Mouse (Mus musculus) ES-E14 (cell line): ENCODE measurements at regions not wholly inside any gene's neighbourhood (a gene's known extent, or its start where the extent isn't known, plus 50 kb on each side); places are given as distances from the start of the nearest gene placed in this dataset.

ENCODE experiments used
- DNase-seq: peaks from one replicate; pipeline ENCODE4 v3.0.0-alpha.2; 2013; ENCODE audit warnings: low read depth, low spot score
- H3K27ac ChIP-seq: 2 replicates; pipeline ENCODE4 v1.5.1; 2012; ENCODE audit warnings: low read depth, mild to moderate bottlenecking, low read length, moderate library complexity, mixed read lengths; ENCODE audit not compliant: poor library complexity, insufficient read depth, severe bottlenecking
- H3K36me3 ChIP-seq: 2 replicates; pipeline ENCODE4 v1.6.1; 2012; ENCODE audit warnings: mild to moderate bottlenecking, low read length, moderate library complexity, mixed read lengths; ENCODE audit not compliant: control insufficient read depth, poor library complexity, insufficient read depth, severe bottlenecking
- H3K4me1 ChIP-seq, 2 experiments: fragments of 150-350 bp in 1 of 2; sonication (generic) in 1 of 2; 2 replicates each; pipeline ENCODE4 v1.6.1; 2012; ENCODE audit warnings: low read length in 2 of 2, mild to moderate bottlenecking in 1 of 2, mixed read lengths in 1 of 2; ENCODE audit not compliant: control insufficient read depth in 2 of 2, insufficient read depth in 2 of 2, poor library complexity in 1 of 2
- H3K4me3 ChIP-seq, 2 experiments: fragments of 150-350 bp in 1 of 2; sonication (generic) in 1 of 2; 2 replicates each; pipeline ENCODE4 v1.5.1; 2012; ENCODE audit warnings: low read length in 2 of 2, low read depth in 1 of 2, mild to moderate bottlenecking in 1 of 2, mixed read lengths in 1 of 2; ENCODE audit not compliant: insufficient read depth in 1 of 2, poor library complexity in 1 of 2, severe bottlenecking in 1 of 2
- H3K9ac ChIP-seq: 2 replicates; pipeline ENCODE4 v1.6.1; 2012; ENCODE audit warnings: low read depth, mild to moderate bottlenecking, low read length, mixed read lengths; ENCODE audit not compliant: poor library complexity, insufficient read depth, severe bottlenecking
- H3K9me3 ChIP-seq: fragments of 150-350 bp; sonication (generic); 2 replicates; pipeline ENCODE4 v1.6.1; 2012; ENCODE audit warnings: low read depth, mild to moderate bottlenecking, low read length; ENCODE audit not compliant: control insufficient read depth, insufficient read depth
- CHD2 ChIP-seq: IDR thresholded peaks from 2 replicates; pipeline ENCODE4 v1.6.1; 2014; ENCODE audit warnings: mild to moderate bottlenecking, low read depth, low read length, inconsistent platforms
- HCFC1 ChIP-seq: IDR thresholded peaks from 2 replicates; pipeline ENCODE4 v1.6.1; 2012; ENCODE audit warnings: low read length, inconsistent platforms, borderline replicate concordance; ENCODE audit not compliant: insufficient read depth
- MAFK ChIP-seq: IDR thresholded peaks from 2 replicates; pipeline ENCODE4 v1.6.1; 2014; ENCODE audit warnings: mild to moderate bottlenecking, low read depth, low read length, inconsistent platforms; ENCODE audit not compliant: insufficient read depth
- ZC3H11A ChIP-seq: IDR thresholded peaks from 2 replicates; pipeline ENCODE4 v1.6.1; 2012; ENCODE audit warnings: low read depth, mild to moderate bottlenecking, inconsistent platforms, low read length, borderline replicate concordance
- ZNF384 ChIP-seq: IDR thresholded peaks from 2 replicates; pipeline ENCODE4 v1.6.1; 2012; ENCODE audit warnings: low read depth, low read length, inconsistent platforms
- in situ Hi-C, 2 experiments: fragments of 600-800 bp; cut with MboI; formaldehyde crosslinking; loops; one replicate each; pipeline ENCODE4 v1.15.1; 2025; ENCODE audit warnings: low sequenced_read_pairs in 2 of 2, inconsistent platforms in 1 of 2; ENCODE audit not compliant: unreplicated experiment in 2 of 2

DNA sequence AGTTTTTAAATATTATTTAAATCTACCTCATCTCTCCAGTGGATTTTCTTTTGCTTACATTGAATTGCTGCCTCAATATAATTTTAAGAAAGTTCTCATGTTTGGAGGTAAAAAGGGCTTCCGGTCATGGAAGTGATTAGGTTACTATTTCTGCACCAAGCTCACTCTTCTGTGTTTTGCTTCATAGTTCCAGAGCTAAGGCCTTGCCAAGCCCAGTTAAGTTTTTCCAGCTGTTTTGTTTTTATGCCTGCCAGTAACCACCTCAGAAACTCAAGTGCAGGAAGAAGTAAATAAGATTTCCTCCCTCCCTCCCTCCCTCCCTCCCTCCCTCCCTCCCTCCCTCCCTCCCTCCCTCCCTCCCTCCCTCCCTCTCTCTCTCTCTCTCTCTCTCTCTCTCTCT lies 2466.1 kb downstream of the Poteg start:
- no peaks in the 10 kb centered on the region for H3K9me3 ChIP-seq
- in situ Hi-C loops: no loop called here
- DNase-seq: no peak
- H3K4me3 ChIP-seq: no peak overlapping the region
- H3K27ac ChIP-seq: no peak overlapping the region
- H3K4me1 ChIP-seq: no peaks in the 10 kb centered on the region
- no peak overlapping the region for H3K9ac ChIP-seq
- H3K36me3 ChIP-seq: no peaks in the 10 kb centered on the region
- TF ChIP-seq MAFK (no peak), HCFC1 (no peak), CHD2 (no peak), ZNF384 (no peak), ZC3H11A (no peak)

DNA sequence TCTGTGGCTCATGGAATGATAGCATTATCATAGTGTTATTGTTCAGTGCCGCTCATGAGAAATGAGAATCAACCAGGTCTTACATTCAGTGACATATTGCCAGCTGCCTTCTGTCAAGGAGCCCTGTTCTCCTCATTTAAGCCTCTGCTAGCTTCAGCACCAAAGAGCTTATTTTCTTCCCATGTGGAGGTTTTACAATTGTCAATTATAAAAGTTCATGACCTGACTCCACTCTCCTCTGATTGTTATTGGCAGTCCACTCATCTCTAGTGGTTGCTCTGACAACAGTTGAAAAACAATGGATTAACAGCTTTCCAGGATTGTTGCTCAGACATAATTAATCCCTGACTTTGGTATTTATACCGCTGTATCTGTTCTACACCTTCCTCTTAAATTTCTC lies 2473.0 kb downstream of the Poteg start:
- Histone ChIP-seq H3K36me3 (no peaks in the 10 kb centered on the region), H3K9ac (no peak overlapping the region), H3K4me1 (no peaks in the 10 kb centered on the region), H3K4me3 (no peak overlapping the region), H3K9me3 (no peaks in the 10 kb centered on the region), H3K27ac (no peak overlapping the region)
- in situ Hi-C loops: no loop called here
- no peak for DNase-seq
- no peak for TF ChIP-seq ZNF384
- TF ChIP-seq ZC3H11A: no peak
- no peak for TF ChIP-seq HCFC1
- no peak for TF ChIP-seq MAFK
- no peak for TF ChIP-seq CHD2

GRCm38 (mm10) chr8:29928257-29928656 lies 2480.8 kb downstream of the Poteg start:
- no peak overlapping the region for H3K9ac ChIP-seq
- no peak for DNase-seq
- TF ChIP-seq ZNF384 (no peak), CHD2 (no peak), HCFC1 (no peak), MAFK (no peak), ZC3H11A (no peak)
- H3K9me3 ChIP-seq: no peaks in the 10 kb centered on the region
- no peaks in the 10 kb centered on the region for H3K36me3 ChIP-seq
- no peak overlapping the region for H3K27ac ChIP-seq
- no peak overlapping the region for H3K4me3 ChIP-seq
- in situ Hi-C loops: no loop called here
- H3K4me1 ChIP-seq: no peaks in the 10 kb centered on the region

GRCm38 (mm10) chr8:29961322-29961721 lies 2513.9 kb downstream of the Poteg start:
- in situ Hi-C loops: no loop called here

DNA sequence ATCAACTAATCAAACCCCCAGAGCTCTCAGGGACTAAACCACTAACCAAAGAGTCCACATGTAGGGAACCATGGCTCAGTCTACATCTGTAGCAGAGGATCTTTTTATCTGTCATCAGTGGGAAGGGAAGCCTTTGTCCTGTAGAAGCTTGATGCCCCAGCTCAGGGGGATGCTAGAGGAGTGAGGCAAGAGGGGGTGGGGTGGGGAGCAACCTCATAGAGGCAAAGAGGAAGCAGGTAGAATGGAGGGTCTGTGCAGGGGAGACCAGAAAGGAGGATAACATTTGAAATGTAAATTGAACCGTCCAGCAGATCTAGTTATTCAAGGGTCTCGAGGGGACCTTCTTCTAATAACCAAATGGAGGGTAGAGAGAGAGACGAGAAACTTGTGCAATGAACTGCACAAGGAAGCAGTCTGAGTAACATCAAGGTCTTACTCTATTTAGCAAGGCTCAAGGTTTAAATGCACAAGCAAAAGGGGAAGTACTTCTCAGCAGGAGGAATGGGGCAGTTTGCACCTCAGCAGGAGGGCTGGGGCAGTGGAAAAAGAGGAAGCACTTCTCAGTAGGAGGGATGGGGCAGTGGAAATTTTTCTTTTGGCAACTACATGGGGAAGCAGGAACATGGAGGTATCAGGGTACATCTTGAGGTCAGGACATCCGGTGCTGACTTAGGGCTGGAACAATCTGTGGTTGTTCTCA lies 2529.3 kb downstream of the Poteg start:
- TF ChIP-seq CHD2: no peak
- no peak for TF ChIP-seq MAFK
- TF ChIP-seq HCFC1: no peak
- no peak for TF ChIP-seq ZNF384
- no peak for TF ChIP-seq ZC3H11A
- DNase-seq: peak; percentile 37
- in situ Hi-C loops: no loop called here
- no peaks in the 10 kb centered on the region for H3K9me3 ChIP-seq
- H3K36me3 ChIP-seq: no peaks in the 10 kb centered on the region
- no peak overlapping the region; the same call in 1 of the 2 replicates for H3K27ac ChIP-seq
- H3K4me1 ChIP-seq: no peaks in the 10 kb centered on the region
- no peak overlapping the region for H3K9ac ChIP-seq
- no peak overlapping the region for H3K4me3 ChIP-seq

More at GRCm38 (mm10) chr8:29961322-29961721, 2513.9 kb downstream of the Poteg start:
- no peak overlapping the region for H3K4me3 ChIP-seq
- no peaks in the 10 kb centered on the region for H3K36me3 ChIP-seq
- no peaks in the 10 kb centered on the region for H3K9me3 ChIP-seq
- H3K9ac ChIP-seq: no peak overlapping the region
- no peaks in the 10 kb centered on the region for H3K4me1 ChIP-seq
- DNase-seq: no peak
- TF ChIP-seq ZC3H11A: no peak
- no peak for TF ChIP-seq HCFC1
- no peak for TF ChIP-seq ZNF384
- no peak for TF ChIP-seq MAFK
- no peak for TF ChIP-seq CHD2
- H3K27ac ChIP-seq: no peak overlapping the region
